In genomic region chr12:84400068-84400467, GRCm38 (mm10) we compare ENCODE assay signal across 19 mouse cellular contexts. TPM values are rescaled to one million over a fixed set of nuclear protein-coding genes. Genes with fewer than 3 reads are reported as not detected.
DNase-seq lines count a peak whose midpoint lies in the region; ATAC-seq and TF ChIP-seq lines count a peak whose summit lies in the region.
"Had no signal": no experiment of that assay in that cellular context is flagged by ENCODE, and none has a peak within 500 bp of the region (broad histone marks: within the 10 kb centered on the region; RNA-seq: fewer than 3 reads in every experiment).

No protein-coding gene starts in this region.

- WGBS in kidney, embryonic 16.5 days = 83% methylated on average over 3 of the region's 3 CpGs
- 51% methylated on average over 3 of the region's 3 CpGs for WGBS in intestine, embryonic 16.5 days
- WGBS in small intestine, adult 2 months = 36% methylated on average over 3 of the region's 3 CpGs

- no peak for ATAC-seq in kidney, embryonic 16.5 days (ENCODE audit: low FRiP score, low TSS enrichment)
- ATAC-seq in intestine, embryonic 16.5 days = no peak
- ATAC-seq: forebrain, embryonic 15.5 days had no signal

- DNase-seq in kidney, adult 9 months = no peak
- DNase-seq in brain, adult 2 months (ENCODE audit: low read depth, low spot score) = peak; percentile 20
- DNase-seq in left cerebral cortex, postnatal 4 days = no peak
- no peak for DNase-seq in right cerebral cortex, postnatal 14 days
- DNase-seq: cerebellum, adult 8-10 months; embryo, embryonic 11 days; layer of hippocampus, adult 9-11 months; lung, adult 2 months; midbrain, embryonic 14.5 days; right cerebral cortex, adult 18-20 months; thymus, adult 2 months had no signal

- H3K36me3 ChIP-seq in kidney, embryonic 16.5 days (ENCODE audit: insufficient read depth, low read length) = no peaks in the 10 kb centered on the region
- no peaks in the 10 kb centered on the region for H3K36me3 ChIP-seq in intestine, embryonic 16.5 days (ENCODE audit: control insufficient read depth, insufficient read depth, low read length)
- peaks cover 12% of the 10 kb centered on the region for H3K36me3 ChIP-seq in small intestine, adult 2 months (ENCODE audit: control insufficient read depth, insufficient read depth, low read length)
- H3K36me3 ChIP-seq: forebrain, embryonic 15.5 days; heart, embryonic 15.5 days had no signal

- no peaks in the 10 kb centered on the region for H3K9me3 ChIP-seq in kidney, embryonic 16.5 days (ENCODE audit: low read length)
- H3K9me3 ChIP-seq in intestine, embryonic 16.5 days (ENCODE audit: control insufficient read depth, low read length) = no peaks in the 10 kb centered on the region
- H3K9me3 ChIP-seq: forebrain, embryonic 15.5 days; G1E; heart, embryonic 15.5 days; hindbrain, embryonic 12.5 days had no signal

- TF ChIP-seq POLR2A in small intestine, adult 2 months (IDR thresholded peaks at IDR 0.05; ENCODE audit: low read depth, low read length) = no peak

- H3K4me2 ChIP-seq in kidney, embryonic 16.5 days (replicated peaks; ENCODE audit: low read depth, low read length) = no peak overlapping the region
- H3K4me2 ChIP-seq in intestine, embryonic 16.5 days (ENCODE audit: low read depth, low read length) = peak overlapping the region; percentile 49
- H3K4me2 ChIP-seq: forebrain, embryonic 15.5 days; heart, embryonic 15.5 days; hindbrain, embryonic 12.5 days had no signal

- H3K27me3 ChIP-seq in kidney, embryonic 16.5 days (ENCODE audit: insufficient read depth, low read length) = no peaks in the 10 kb centered on the region
- H3K27me3 ChIP-seq in intestine, embryonic 16.5 days (replicated peaks; ENCODE audit: control insufficient read depth, insufficient read depth, low read length) = no peaks in the 10 kb centered on the region
- H3K27me3 ChIP-seq in small intestine, adult 2 months (ENCODE audit: control insufficient read depth, insufficient read depth, low read length) = no peaks in the 10 kb centered on the region
- H3K27me3 ChIP-seq: forebrain, embryonic 15.5 days; heart, embryonic 15.5 days; hindbrain, embryonic 12.5 days had no signal

- H3K9ac ChIP-seq in kidney, embryonic 16.5 days (replicated peaks; ENCODE audit: low read length) = no peak overlapping the region
- H3K9ac ChIP-seq in intestine, embryonic 16.5 days (ENCODE audit: low read depth, low read length) = peak overlapping the region; percentile 57
- H3K9ac ChIP-seq: forebrain, embryonic 15.5 days; heart, embryonic 15.5 days; hindbrain, embryonic 12.5 days had no signal

- H3K27ac ChIP-seq in kidney, embryonic 16.5 days (ENCODE audit: low read length) = peak overlapping the region; percentile 65
- peak overlapping the region; percentile 87 for H3K27ac ChIP-seq in intestine, embryonic 16.5 days (ENCODE audit: low read length)
- peak overlapping the region; percentile 97 for H3K27ac ChIP-seq in small intestine, adult 2 months (ENCODE audit: insufficient read depth, low read depth, low read length)
- H3K27ac ChIP-seq: forebrain, embryonic 15.5 days; heart, embryonic 15.5 days; hindbrain, embryonic 12.5 days; macrophage had no signal

- intact Hi-C loops in left cerebral cortex, postnatal 4 days (cut with DNase I) = no loop called here

- H3K4me3 ChIP-seq in kidney, embryonic 16.5 days (ENCODE audit: low read length) = no peak overlapping the region
- peak overlapping the region; percentile 41 for H3K4me3 ChIP-seq in intestine, embryonic 16.5 days (ENCODE audit: low read length)
- H3K4me3 ChIP-seq in small intestine, adult 2 months (ENCODE audit: low read depth, low read length) = peak overlapping the region; percentile 57
- H3K4me3 ChIP-seq: forebrain, embryonic 15.5 days; heart, embryonic 15.5 days; hindbrain, embryonic 12.5 days had no signal

- H3K4me1 ChIP-seq in kidney, embryonic 16.5 days (ENCODE audit: insufficient read depth, low read length) = peaks cover 4% of the 10 kb centered on the region; the same call in 1 of the 2 replicates
- peaks cover 8% of the 10 kb centered on the region for H3K4me1 ChIP-seq in intestine, embryonic 16.5 days (ENCODE audit: control insufficient read depth, insufficient read depth, low read length)
- peaks cover 9% of the 10 kb centered on the region; the same call in 1 of the 2 replicates for H3K4me1 ChIP-seq in small intestine, adult 2 months (ENCODE audit: control insufficient read depth, insufficient read depth, insufficient read length, low read length)
- H3K4me1 ChIP-seq: forebrain, embryonic 15.5 days; hindbrain, embryonic 12.5 days had no signal

- no peak for TF ChIP-seq CTCF in small intestine, adult 2 months (IDR thresholded peaks at IDR 0.05; ENCODE audit: extremely low read depth, insufficient read length, insufficient replicate concordance, low read depth, low read length)

RNA-seq across cellular contexts. Expression of gene Entpd5, which starts 8.8 kb away (rescaled TPM):
- polyA plus RNA-seq in kidney, embryonic 16.5 days (2015; fragmentation: Nextera tagmentation; extraction: Ambion mirVana) = 57.7 and 68.8 TPM in 2 replicates
- polyA plus RNA-seq in intestine, embryonic 16.5 days (2015; fragmentation: Nextera tagmentation; extraction: Ambion mirVana) = 53.0 and 60.2 TPM in 2 replicates
- 10.9 and 15.5 TPM in 2 replicates for polyA plus RNA-seq in small intestine, adult 2 months (2012; rRNA removed)
- total RNA-seq in left cerebral cortex, postnatal 4 days (2021) = 10 to 100 TPM; 15.8 to 17.0 TPM

RNA-seq across cellular contexts. Expression of gene Bbof1, which starts 8.8 kb away (rescaled TPM):
- 1.5 and 2.2 TPM in 2 replicates for polyA plus RNA-seq in kidney, embryonic 16.5 days (2015; fragmentation: Nextera tagmentation; extraction: Ambion mirVana)
- polyA plus RNA-seq in intestine, embryonic 16.5 days (2015; fragmentation: Nextera tagmentation; extraction: Ambion mirVana) = 0.56 and 0.84 TPM in 2 replicates
- not detected in 2 replicates for polyA plus RNA-seq in small intestine, adult 2 months (2012; rRNA removed)
- 1 to 10 TPM; 6.1 to 8.7 TPM for total RNA-seq in left cerebral cortex, postnatal 4 days (2021)

RNA-seq across cellular contexts. Expression of gene Rnf113a2, which starts 16.9 kb away (rescaled TPM):
- polyA plus RNA-seq in kidney, embryonic 16.5 days (2015; fragmentation: Nextera tagmentation; extraction: Ambion mirVana) = 22.3 and 23.0 TPM in 2 replicates
- polyA plus RNA-seq in intestine, embryonic 16.5 days (2015; fragmentation: Nextera tagmentation; extraction: Ambion mirVana) = 20.0 and 23.3 TPM in 2 replicates
- 0.81 and 1.3 TPM in 2 replicates for polyA plus RNA-seq in small intestine, adult 2 months (2012; rRNA removed)
- total RNA-seq in left cerebral cortex, postnatal 4 days (2021) = 10 to 100 TPM; 11.3 TPM

RNA-seq across cellular contexts. Expression of gene Fam161b, which starts 38.4 kb away (rescaled TPM):
- polyA plus RNA-seq in kidney, embryonic 16.5 days (2015; fragmentation: Nextera tagmentation; extraction: Ambion mirVana) = 4.0 and 4.6 TPM in 2 replicates
- polyA plus RNA-seq in intestine, embryonic 16.5 days (2015; fragmentation: Nextera tagmentation; extraction: Ambion mirVana) = 2.3 and 3.3 TPM in 2 replicates
- polyA plus RNA-seq in small intestine, adult 2 months (2012; rRNA removed) = 0.14 and 0.34 TPM in 2 replicates
- 10 to 100 TPM; 11.8 to 12.3 TPM for total RNA-seq in left cerebral cortex, postnatal 4 days (2021)

RNA-seq across cellular contexts. Expression of gene Coq6, which starts 38.6 kb away (rescaled TPM):
- 54.3 and 56.0 TPM in 2 replicates for polyA plus RNA-seq in kidney, embryonic 16.5 days (2015; fragmentation: Nextera tagmentation; extraction: Ambion mirVana)
- 51.2 and 53.8 TPM in 2 replicates for polyA plus RNA-seq in intestine, embryonic 16.5 days (2015; fragmentation: Nextera tagmentation; extraction: Ambion mirVana)
- 26.3 and 29.9 TPM in 2 replicates for polyA plus RNA-seq in small intestine, adult 2 months (2012; rRNA removed)
- total RNA-seq in left cerebral cortex, postnatal 4 days (2021) = 10 to 100 TPM; 23.9 to 28.0 TPM
